In the genomic region with DNA sequence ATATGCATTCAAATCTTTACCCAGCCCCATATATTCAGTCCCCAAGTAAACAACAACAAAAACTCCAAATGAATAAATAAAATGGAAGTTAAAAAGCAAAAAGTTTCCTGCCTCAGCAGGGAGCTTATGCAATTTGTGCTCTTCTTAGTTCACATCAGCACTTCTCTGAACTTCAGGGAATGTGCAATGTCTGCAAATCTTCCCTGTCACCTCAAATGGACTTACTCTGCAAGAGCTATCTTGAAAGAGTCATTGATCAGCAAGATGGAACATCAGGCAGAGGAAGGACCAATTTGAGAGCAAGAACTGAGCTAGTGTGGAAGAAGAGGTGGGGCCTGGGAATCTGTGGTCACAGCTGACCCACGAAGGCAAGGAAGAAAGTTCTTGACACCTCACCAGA, we compare ENCODE assay signal across 29 mouse cellular contexts.
A peak's percentile ranks its signal among the peaks of the same experiment; 100 is the strongest.
DNase-seq lines count a peak whose midpoint lies in the region; ATAC-seq and TF ChIP-seq lines count a peak whose summit lies in the region.
"Had no signal": no experiment of that assay in that cellular context is flagged by ENCODE, and none has a peak within 500 bp of the region (broad histone marks: within the 10 kb centered on the region; RNA-seq: fewer than 3 reads in every experiment).

No protein-coding gene starts in this region.

- no peak for DNase-seq in frontal cortex, postnatal 25 days (ENCODE audit: low spot score in 2 of 2)
- DNase-seq in kidney, adult 2 months: peak; percentile 56
- no peak for DNase-seq in kidney, adult 18-20 months
- peak; percentile 2 for DNase-seq in liver, adult 2 months (ENCODE audit: extremely low read depth, low read depth, low spot score)
- DNase-seq: adrenal gland, adult 8-10 months; adrenal gland, postnatal 14 days; adrenal gland, postnatal 36 days; B cell, adult 2 months; cerebellum, adult 11 months; cerebellum, adult 18-20 months; cerebellum, adult 8-10 months; cerebellum, adult 9-11 months; cerebellum, postnatal 14 days; cerebellum, postnatal 36 days; embryo, embryonic 11 days had no signal

- no peak for TF ChIP-seq CTCF in kidney, adult 2 months (conservative IDR thresholded peaks at IDR 0.05; ENCODE audit: insufficient read depth, insufficient read length, low read depth, low read length)
- TF ChIP-seq CTCF in liver, adult 2 months (IDR thresholded peaks at IDR 0.05; ENCODE audit: low read depth, low read length): no peak

- H3K27me3 ChIP-seq in kidney, adult 2 months (replicated peaks; ENCODE audit: control insufficient read depth, insufficient read depth, low read length): no peaks in the 10 kb centered on the region
- H3K27me3 ChIP-seq in liver, adult 2 months (ENCODE audit: control insufficient read depth, insufficient read depth, low read length): no peaks in the 10 kb centered on the region
- H3K27me3 ChIP-seq in liver, embryonic 12.5 days (replicated peaks): no peaks in the 10 kb centered on the region
- H3K27me3 ChIP-seq: CH12.LX; embryonic facial prominence, embryonic 13.5 days; embryonic facial prominence, embryonic 15.5 days; forebrain, embryonic 12.5 days; Patski had no signal

- H3K4me2 ChIP-seq in liver, embryonic 12.5 days: no peak overlapping the region
- H3K4me2 ChIP-seq: embryonic facial prominence, embryonic 13.5 days; embryonic facial prominence, embryonic 15.5 days; forebrain, embryonic 12.5 days had no signal

- TF ChIP-seq POLR2A in kidney, adult 2 months (IDR thresholded peaks at IDR 0.05; ENCODE audit: low read depth, low read length): no peak
- no peak for TF ChIP-seq POLR2A in liver, adult 2 months (IDR thresholded peaks at IDR 0.05; ENCODE audit: extremely low read depth, insufficient read depth, low read length)

- 57% methylated on average over 1 of the region's 1 CpGs for WGBS in kidney, adult 2 months
- 88% methylated on average over 1 of the region's 1 CpGs for WGBS in liver, adult 2 months
- 39% methylated on average over 1 of the region's 1 CpGs for WGBS in liver, embryonic 12.5 days (ENCODE audit: insufficient replicate concordance)

- no peaks in the 10 kb centered on the region; the same call in none of the 2 replicates for H3K36me3 ChIP-seq in kidney, adult 2 months (ENCODE audit: control insufficient read depth, insufficient read depth, low read length)
- no peaks in the 10 kb centered on the region; the same call in 1 of the 2 replicates for H3K36me3 ChIP-seq in liver, adult 2 months (ENCODE audit: control insufficient read depth, insufficient read depth, low read length)
- no peaks in the 10 kb centered on the region for H3K36me3 ChIP-seq in liver, embryonic 12.5 days
- H3K36me3 ChIP-seq: embryonic facial prominence, embryonic 13.5 days; embryonic facial prominence, embryonic 15.5 days; forebrain, embryonic 10.5 days; forebrain, embryonic 12.5 days; G1E had no signal

- H3K4me1 ChIP-seq in kidney, adult 2 months (ENCODE audit: control insufficient read depth, insufficient read depth, low read length): no peaks in the 10 kb centered on the region
- no peaks in the 10 kb centered on the region for H3K4me1 ChIP-seq in liver, adult 2 months (ENCODE audit: control insufficient read depth, insufficient read depth, low read length)
- no peaks in the 10 kb centered on the region for H3K4me1 ChIP-seq in liver, embryonic 12.5 days
- H3K4me1 ChIP-seq: embryonic facial prominence, embryonic 13.5 days; embryonic facial prominence, embryonic 15.5 days; forebrain, embryonic 10.5 days; forebrain, embryonic 12.5 days had no signal

- no peak overlapping the region for H3K9ac ChIP-seq in liver, adult 2 months (ENCODE audit: low read depth, low read length)
- H3K9ac ChIP-seq in liver, embryonic 12.5 days: no peak overlapping the region
- H3K9ac ChIP-seq: embryonic facial prominence, embryonic 13.5 days; embryonic facial prominence, embryonic 15.5 days; forebrain, embryonic 12.5 days had no signal

- no peak overlapping the region for H3K27ac ChIP-seq in kidney, adult 2 months (ENCODE audit: insufficient read depth, low read depth, low read length)
- H3K27ac ChIP-seq in liver, adult 2 months (replicated peaks; ENCODE audit: insufficient read depth, low read depth, low read length): no peak overlapping the region
- H3K27ac ChIP-seq in liver, embryonic 12.5 days: no peak overlapping the region
- H3K27ac ChIP-seq: embryonic facial prominence, embryonic 13.5 days; embryonic facial prominence, embryonic 15.5 days; forebrain, embryonic 10.5 days; forebrain, embryonic 12.5 days had no signal

- ATAC-seq in frontal cortex, adult (ENCODE audit: low TSS enrichment): peak; percentile 58; the same call in 1 of the 2 replicates
- ATAC-seq in liver, embryonic 12.5 days: no peak
- ATAC-seq: activated CD4-positive, CD25-positive, alpha-beta regulatory T cell, adult 4 months; CD4-positive, CD25-positive, alpha-beta regulatory T cell, adult 4 months; forebrain, embryonic 14.5 days; forebrain, embryonic 16.5 days; Patski had no signal

- H3K4me3 ChIP-seq in kidney, adult 2 months (ENCODE audit: insufficient read depth, low read depth, low read length): no peak overlapping the region
- H3K4me3 ChIP-seq in liver, adult 2 months (ENCODE audit: insufficient read depth, low read depth, low read length): no peak overlapping the region
- no peak overlapping the region for H3K4me3 ChIP-seq in liver, embryonic 12.5 days
- H3K4me3 ChIP-seq: embryonic facial prominence, embryonic 13.5 days; embryonic facial prominence, embryonic 15.5 days; erythroblast, embryonic 14.5 days; forebrain, embryonic 10.5 days; forebrain, embryonic 12.5 days had no signal

- H3K79me2 ChIP-seq in liver, adult 2 months (ENCODE audit: control insufficient read depth, insufficient read depth, low read length): no peaks in the 10 kb centered on the region

- no peaks in the 10 kb centered on the region for H3K9me3 ChIP-seq in liver, embryonic 12.5 days (replicated peaks)
- H3K9me3 ChIP-seq: embryonic facial prominence, embryonic 13.5 days; embryonic facial prominence, embryonic 15.5 days; forebrain, embryonic 10.5 days; forebrain, embryonic 12.5 days; G1E had no signal

Comparison
In these comparisons a context has a peak if more than half of its experiments do, and no peak if none do; other contexts are left out.
1. DNase-seq: peak in kidney, adult 2 months (single experiment) and liver, adult 2 months (single experiment); none in frontal cortex, postnatal 25 days (0 of 2) and kidney, adult 18-20 months (single experiment).